Comparison of ENCODE assay signal across 8 mouse cellular contexts in genomic region chr9:73162571-73163333, GRCm38 (mm10). TPM values are rescaled to one million over a fixed set of nuclear protein-coding genes. Genes with fewer than 3 reads are reported as not detected.
DNase-seq lines count a peak whose midpoint lies in the region; ATAC-seq and TF ChIP-seq lines count a peak whose summit lies in the region.

No protein-coding gene starts in this region.

- WGBS in cerebellum, adult 2 months, result 20% methylated on average over 26 of the region's 26 CpGs
- WGBS in hindbrain, embryonic 13.5 days, result 22% methylated on average over 26 of the region's 26 CpGs

- no peaks in the 10 kb centered on the region for H3K9me3 ChIP-seq in MEL (replicated peaks; ENCODE audit: insufficient read depth, low read length)
- no peaks in the 10 kb centered on the region for H3K9me3 ChIP-seq in hindbrain, embryonic 13.5 days

- peaks cover 0 to 4% of the 10 kb centered on the region in 2 experiments; a peak in 1 of 4 replicates for H3K27me3 ChIP-seq in MEL (ENCODE audit: control insufficient read depth in 1 of 2, insufficient read depth in 2 of 2, low read length in 2 of 2)
- H3K27me3 ChIP-seq in cerebellum, adult 2 months (ENCODE audit: control insufficient read depth, insufficient read depth, low read length), result no peaks in the 10 kb centered on the region
- H3K27me3 ChIP-seq in hindbrain, embryonic 13.5 days, result no peaks in the 10 kb centered on the region

- no peaks in the 10 kb centered on the region; a peak in 1 of 4 replicates for H3K36me3 ChIP-seq in MEL (ENCODE audit: control insufficient read depth in 1 of 2, insufficient read depth in 2 of 2, low read length in 2 of 2)
- H3K36me3 ChIP-seq in hindbrain, embryonic 13.5 days, result no peaks in the 10 kb centered on the region

- H3K4me3 ChIP-seq in MEL (ENCODE audit: control insufficient read depth in 1 of 2, insufficient read depth in 1 of 2, low read depth in 2 of 2, low read length in 2 of 2), result peak overlapping the region; percentile 49 to 60
- peak overlapping the region; percentile 42 for H3K4me3 ChIP-seq in cerebellum, adult 2 months (replicated peaks; ENCODE audit: insufficient read depth, low read depth, low read length)
- no peak overlapping the region for H3K4me3 ChIP-seq in hindbrain, embryonic 13.5 days

- H3K27ac ChIP-seq in MEL (ENCODE audit: control insufficient read depth, low read depth, low read length), result no peak overlapping the region
- no peak overlapping the region for H3K27ac ChIP-seq in cerebellum, adult 2 months (ENCODE audit: insufficient read depth, low read length)
- no peak overlapping the region for H3K27ac ChIP-seq in hindbrain, embryonic 13.5 days

- TF ChIP-seq RAD21 in MEL (IDR thresholded peaks at IDR 0.05; ENCODE audit: low read depth, low read length), result peak; percentile 68

- H3K4me2 ChIP-seq in hindbrain, embryonic 13.5 days, result peak overlapping the region; percentile 41

- H3K9ac ChIP-seq in MEL (ENCODE audit: control insufficient read depth, low read depth, low read length, poor library complexity, severe bottlenecking), result peak overlapping the region; percentile 58
- H3K9ac ChIP-seq in hindbrain, embryonic 13.5 days, result no peak overlapping the region

- peak; percentile 69 to 79 (median 72) for TF ChIP-seq CTCF in MEL (IDR thresholded peaks at IDR 0.05 in 2 of 3, conservative IDR thresholded peaks at IDR 0.05 in 1 of 3; ENCODE audit: control insufficient read depth in 1 of 3, insufficient read depth in 1 of 3, low read depth in 2 of 3, low read length in 3 of 3, poor library complexity in 1 of 3, severe bottlenecking in 1 of 3)
- TF ChIP-seq CTCF in cerebellum, adult 2 months (IDR thresholded peaks at IDR 0.05; ENCODE audit: borderline replicate concordance, insufficient read depth, low read depth, low read length), result peak; percentile 78

- H3K4me1 ChIP-seq in MEL (ENCODE audit: control insufficient read depth in 1 of 2, insufficient read depth in 2 of 2, low read length in 2 of 2), result no peaks in the 10 kb centered on the region
- H3K4me1 ChIP-seq in cerebellum, adult 2 months (ENCODE audit: control insufficient read depth, insufficient read depth, low read length), result peaks cover 17% of the 10 kb centered on the region
- no peaks in the 10 kb centered on the region for H3K4me1 ChIP-seq in hindbrain, embryonic 13.5 days (replicated peaks)

- ATAC-seq in hindbrain, embryonic 13.5 days (ENCODE audit: low FRiP score), result peak; percentile 69; the same call in 1 of the 2 replicates

- TF ChIP-seq EP300 in MEL (IDR thresholded peaks at IDR 0.05; ENCODE audit: low read depth in 1 of 2, low read length in 2 of 2), result no peak

- H3K79me2 ChIP-seq in MEL (ENCODE audit: control insufficient read depth, insufficient read depth, low read length, poor library complexity), result no peaks in the 10 kb centered on the region

- peak; percentile 84 for DNase-seq in MEL (ENCODE audit: low read depth, low spot score)
- peak; percentile 87 to 90 for DNase-seq in cerebellum, adult 2 months
- DNase-seq in frontal cortex, adult 2 months (ENCODE audit: extremely low spot score in 1 of 2, low spot score in 1 of 2), result peak; percentile 55 to 93
- DNase-seq in layer of hippocampus, postnatal 25 days (ENCODE audit: extremely low spot score in 1 of 2, low spot score in 1 of 2), result peak; percentile 62 to 87
- DNase-seq in lung, postnatal 14 days, result peak; percentile 85
- DNase-seq in retina, embryonic 14.5 days (ENCODE audit: low spot score), result peak; percentile 94
- DNase-seq in urinary bladder, postnatal 10 days (ENCODE audit: low spot score), result peak; percentile 22

- no peak for TF ChIP-seq POLR2A in MEL (IDR thresholded peaks at IDR 0.05; ENCODE audit: control insufficient read depth in 1 of 2, insufficient read depth in 1 of 2, low read depth in 1 of 2, low read length in 2 of 2, poor library complexity in 1 of 2)
- no peak for TF ChIP-seq POLR2A in cerebellum, adult 2 months (IDR thresholded peaks at IDR 0.05; ENCODE audit: borderline replicate concordance, insufficient read depth, low read length)

TF ChIP-seq in MEL, 35 proteins besides CTCF, POLR2A, EP300 and RAD21:
- TF ChIP-seq MAX (IDR thresholded peaks at IDR 0.05; ENCODE audit: low read length) (no peak), TCF12 (IDR thresholded peaks at IDR 0.05; ENCODE audit: low read depth, low read length) (no peak), ZC3H11A (IDR thresholded peaks at IDR 0.05; ENCODE audit: low read depth, low read length) (peak; percentile 43), SMC3 (IDR thresholded peaks at IDR 0.05; ENCODE audit: low read depth, low read length) (peak; percentile 57), GABPA (IDR thresholded peaks at IDR 0.05; ENCODE audit: low read depth, low read length) (no peak), MAZ (IDR thresholded peaks at IDR 0.05; ENCODE audit: low read depth, low read length) (no peak), HCFC1 (IDR thresholded peaks at IDR 0.05; ENCODE audit: low read depth, low read length) (no peak), CHD2 (IDR thresholded peaks at IDR 0.05; ENCODE audit: low read length) (no peak), ETS1 (IDR thresholded peaks at IDR 0.05; ENCODE audit: low read depth, low read length) (no peak), POLR2AphosphoS2 (IDR thresholded peaks at IDR 0.05; ENCODE audit: low read length) (no peak), UBTF (IDR thresholded peaks at IDR 0.05; ENCODE audit: borderline replicate concordance, insufficient read depth, low read depth, low read length) (no peak), MYC (IDR thresholded peaks at IDR 0.05; ENCODE audit: low read depth, low read length) (no peak), NELFE (IDR thresholded peaks at IDR 0.05; ENCODE audit: low read depth, low read length) (no peak), USF2 (IDR thresholded peaks at IDR 0.05; ENCODE audit: borderline replicate concordance in 1 of 2, insufficient read depth in 1 of 2, low read depth in 1 of 2, low read length in 2 of 2) (no peak)

RNA-seq across cellular contexts. Expression of gene Rsl24d1, which starts 49.5 kb away (rescaled TPM):
- total RNA-seq in MEL (2012; rRNA removed), result 203 and 234 TPM in 2 replicates
- polyA plus RNA-seq in MEL (2012; ENCODE audit: insufficient read depth in 1 of 2, insufficient read length in 2 of 2, low read depth in 1 of 2, low replicate concordance in 2 of 2, missing spikeins in 1 of 2), result 100 to 1,000 TPM in 1 of 2 experiments, not detected in 1; 195 TPM
- polyA plus RNA-seq in cerebellum, adult 2 months (2012; rRNA removed), result 62.7 and 73.7 TPM in 2 replicates
- 66.1 and 67.8 TPM in 2 replicates for polyA plus RNA-seq in frontal cortex, adult 2 months (2012; rRNA removed)
- 114 and 115 TPM in 2 replicates for polyA plus RNA-seq in hindbrain, embryonic 13.5 days (2015; fragmentation: Nextera tagmentation; extraction: Ambion mirVana)
- 10 to 100 TPM; 61.9 to 64.8 TPM for total RNA-seq in layer of hippocampus, postnatal 25 days (2021)

Comparison
In these comparisons a context has a peak if more than half of its experiments do, and no peak if none do; other contexts are left out.
1. DNase-seq: peak in every context shown above with its lines; median percentile 94 in retina, embryonic 14.5 days; 88 in cerebellum, adult 2 months; 85 in lung, postnatal 14 days; 84 in MEL; 74 in layer of hippocampus, postnatal 25 days; 74 in frontal cortex, adult 2 months; 22 in urinary bladder, postnatal 10 days.